Mouse (Mus musculus): ENCODE data around the gene Ess2. TPM values are rescaled to one million over a fixed set of nuclear protein-coding genes. Genes with fewer than 3 reads are reported as not detected.
"Not testable (repeated sequence)": the region's sequence is repeated elsewhere in the genome, so short reads cannot be mapped to it uniquely, and the experiment has no call there.

The Ess2 gene
- 1 to 10 TPM; 6.1 to 6.4 TPM for total RNA-seq (2021)
- long read RNA-seq, experiment 1, transcript Ess2-201 (10 exons, 2,821 nt), result major isoform, 9 of 13 reads
- long read RNA-seq, experiment 1, partial matches to known transcripts, result 1 of 13 reads
- long read RNA-seq, experiment 1, other reads (novel, unspliced or antisense), result 0 of 13 reads
- long read RNA-seq, experiment 2, transcript Ess2-201 (10 exons, 2,821 nt), result major isoform, 7 of 17 reads
- long read RNA-seq, experiment 2, transcript Ess2-205 (10 exons, 2,785 nt), result minor isoform, 5 of 17 reads
- long read RNA-seq, experiment 2, partial matches to known transcripts, result 2 of 17 reads
- long read RNA-seq, experiment 2, other reads (novel, unspliced or antisense), result 3 of 17 reads

DNA sequence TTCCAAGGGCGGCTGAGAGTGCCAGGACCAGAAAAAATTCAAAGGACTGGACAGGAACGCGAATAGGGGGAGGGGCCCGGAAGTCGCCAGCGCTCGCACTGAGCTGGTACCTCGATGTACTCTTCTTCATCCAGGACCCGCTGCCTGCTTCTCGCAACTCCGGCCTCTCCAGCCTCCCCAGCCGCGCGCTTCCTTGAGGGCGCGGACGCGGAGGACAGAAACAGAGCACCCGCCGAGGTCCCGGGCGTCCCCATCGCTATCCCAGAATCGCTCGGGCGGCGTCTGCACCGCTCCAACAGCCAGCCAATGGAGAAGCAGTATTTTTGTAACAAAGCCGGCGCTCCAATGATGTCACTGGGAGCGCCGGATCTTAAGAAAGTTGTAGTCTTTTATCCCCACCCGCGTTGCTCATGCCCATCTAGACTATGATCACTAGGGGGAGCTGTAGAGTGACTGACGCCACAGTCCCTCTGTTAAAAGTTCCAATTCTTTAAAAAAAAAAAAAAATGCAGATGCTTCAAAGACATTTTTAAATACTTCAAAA lies at the start of gene Ess2:
Ess2 (minus strand) TSS at position 297 of the 544 bp plus-strand sequence.
- peak within 1 kb of the TSS; percentile 92 for H3K27ac ChIP-seq
- TF ChIP-seq CTCF (IDR thresholded peaks at IDR 0.05), result peak; percentile 97
- intact Hi-C loops (cut with DNase I), result loop anchor here (1.0 to 10.0 kb wide), 3 partner anchors 75 to 324 kb away; partner anchors contain the start of gene Zdhhc8
- peak within 1 kb of the TSS; percentile 87 for H3K4me3 ChIP-seq
- peak; percentile 91 for DNase-seq

- H3K4me3 ChIP-seq; DNase-seq; H3K27ac ChIP-seq; intact Hi-C loops (cut with DNase I): not testable (repeated sequence)
Measured at GRCm38 (mm10) chr16:17956052-17956638, 45.0 kb upstream of the Ess2 start.

DNA sequence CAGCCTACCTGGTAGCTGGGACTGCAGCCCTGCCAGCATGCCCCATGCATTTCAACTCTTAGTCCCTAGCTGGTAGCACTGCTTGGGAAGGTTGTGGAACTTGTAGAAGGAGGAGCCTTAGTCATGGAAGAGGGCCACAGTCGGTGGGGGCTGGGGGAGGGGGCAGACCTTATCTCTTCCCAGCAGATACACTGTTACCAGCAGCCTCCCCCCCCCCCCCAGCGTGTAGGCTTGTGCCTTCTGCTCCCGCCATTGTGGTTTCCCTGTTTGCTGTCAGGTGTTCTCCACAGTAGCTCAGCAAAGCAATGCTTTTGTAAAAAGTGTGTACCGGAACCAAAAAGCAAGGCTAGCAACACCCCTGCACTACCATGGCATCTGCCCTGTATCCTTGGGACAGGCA lies 40.5 kb upstream of the Ess2 start:
- Histone ChIP-seq H3K27ac (no peak overlapping the region), H3K4me3 (no peak overlapping the region)
- no peak for DNase-seq
- no peak for TF ChIP-seq CTCF (IDR thresholded peaks at IDR 0.05)
- intact Hi-C loops (cut with DNase I), result no loop called here

- intact Hi-C loops (cut with DNase I), result no loop called here
- no peak overlapping the region for H3K4me3 ChIP-seq
- H3K27ac ChIP-seq, result no peak overlapping the region
- no peak for DNase-seq
- no peak for TF ChIP-seq CTCF (IDR thresholded peaks at IDR 0.05)
Measured at GRCm38 (mm10) chr16:17950068-17950467, 38.9 kb upstream of the Ess2 start.

DNA sequence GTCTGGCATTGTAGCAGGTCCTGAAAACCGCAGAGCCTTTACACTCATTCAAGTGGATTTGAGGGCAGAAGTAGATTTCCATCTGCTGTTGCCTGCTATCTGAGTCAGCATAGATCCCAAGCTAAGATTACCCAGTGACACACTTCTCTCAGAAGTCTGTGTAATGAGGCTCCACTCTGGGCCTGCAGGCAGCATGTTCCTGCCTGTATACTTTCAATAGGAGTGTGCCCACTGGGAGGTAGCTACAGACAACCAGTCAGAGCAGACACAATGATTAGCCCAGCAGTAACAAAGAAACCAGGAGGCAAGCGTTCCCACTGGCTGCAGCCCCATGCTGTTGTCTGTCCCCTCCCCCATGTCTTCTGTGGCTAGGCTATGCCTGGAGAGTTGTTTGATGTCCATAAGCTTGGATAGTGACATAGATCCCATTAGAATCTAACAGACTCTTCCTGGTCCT lies 38.3 kb upstream of the Ess2 start:
- intact Hi-C loops (cut with DNase I), result no loop called here
- H3K27ac ChIP-seq, result no peak overlapping the region; the same call in 1 of the 2 replicates
- TF ChIP-seq CTCF (IDR thresholded peaks at IDR 0.05), result no peak
- H3K4me3 ChIP-seq, result no peak overlapping the region
- no peak for DNase-seq

- intact Hi-C loops (cut with DNase I), result no loop called here
- H3K27ac ChIP-seq, result no peak overlapping the region
- DNase-seq, result no peak
- H3K4me3 ChIP-seq, result no peak overlapping the region
- no peak for TF ChIP-seq CTCF (IDR thresholded peaks at IDR 0.05)
Measured at GRCm38 (mm10) chr16:17945081-17945831, 34.1 kb upstream of the Ess2 start.

- intact Hi-C loops (cut with DNase I), result no loop called here
- no peak for TF ChIP-seq CTCF (IDR thresholded peaks at IDR 0.05)
- H3K27ac ChIP-seq, result no peak overlapping the region
Measured at GRCm38 (mm10) chr16:17943466-17943865, 32.3 kb upstream of the Ess2 start.

DNA sequence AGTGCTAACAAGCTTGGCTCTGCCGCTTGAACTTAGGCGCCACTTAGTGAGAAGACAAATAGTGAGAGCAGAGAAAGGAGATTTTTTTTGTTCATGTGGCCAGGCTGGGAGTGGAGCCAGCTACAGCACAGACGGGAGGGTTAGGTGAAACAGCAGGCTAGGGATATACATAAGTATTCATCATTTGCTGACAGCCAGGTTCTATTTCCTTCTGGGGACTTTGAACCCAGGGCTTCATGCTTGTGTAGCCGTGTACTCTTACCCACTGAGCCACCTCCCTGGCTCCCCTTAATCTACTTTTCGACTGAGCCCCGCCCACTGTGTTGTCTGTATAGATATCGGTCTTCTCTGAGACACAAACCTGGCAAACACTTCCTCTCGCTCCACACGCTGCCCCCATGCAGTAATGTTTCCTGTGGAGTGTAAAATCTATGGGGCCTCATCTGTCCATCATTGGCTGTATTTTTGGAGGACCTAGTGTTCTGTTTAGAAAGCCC lies 28.2 kb upstream of the Ess2 start:
- intact Hi-C loops (cut with DNase I), result loop anchor here (5.0 kb wide), 1 partner anchor 82 kb away; no protein-coding TSS in a partner anchor
- no peak for DNase-seq
- Histone ChIP-seq H3K27ac (no peak overlapping the region), H3K4me3 (no peak overlapping the region)
- TF ChIP-seq CTCF (IDR thresholded peaks at IDR 0.05), result no peak

More at GRCm38 (mm10) chr16:17943466-17943865, 32.3 kb upstream of the Ess2 start:
- no peak for DNase-seq
- H3K4me3 ChIP-seq, result no peak overlapping the region

GRCm38 (mm10) chr16:17938821-17939220 lies 27.7 kb upstream of the Ess2 start:
- no peak overlapping the region for H3K4me3 ChIP-seq
- H3K27ac ChIP-seq, result no peak overlapping the region
- peak; percentile 74 for DNase-seq
- TF ChIP-seq CTCF (IDR thresholded peaks at IDR 0.05), result peak; percentile 82
- intact Hi-C loops (cut with DNase I), result loop anchor here (5.0 kb wide), 1 partner anchor 82 kb away; no protein-coding TSS in a partner anchor

- no peak for TF ChIP-seq CTCF (IDR thresholded peaks at IDR 0.05)
- DNase-seq, result no peak
- H3K4me3 ChIP-seq, result no peak overlapping the region
- H3K27ac ChIP-seq, result no peak overlapping the region
- intact Hi-C loops (cut with DNase I), result loop anchor here (5.0 kb wide), 1 partner anchor 81 kb away; no protein-coding TSS in a partner anchor
Measured at GRCm38 (mm10) chr16:17938187-17938586, 27.0 kb upstream of the Ess2 start.

GRCm38 (mm10) chr16:17936776-17937175 lies 25.6 kb upstream of the Ess2 start:
- intact Hi-C loops (cut with DNase I), result loop anchor here (5.0 kb wide), 1 partner anchor 79 kb away; no protein-coding TSS in a partner anchor
- TF ChIP-seq CTCF (IDR thresholded peaks at IDR 0.05), result no peak
- peak; percentile 36 for DNase-seq
- H3K4me3 ChIP-seq, result no peak overlapping the region
- no peak overlapping the region for H3K27ac ChIP-seq

DNA sequence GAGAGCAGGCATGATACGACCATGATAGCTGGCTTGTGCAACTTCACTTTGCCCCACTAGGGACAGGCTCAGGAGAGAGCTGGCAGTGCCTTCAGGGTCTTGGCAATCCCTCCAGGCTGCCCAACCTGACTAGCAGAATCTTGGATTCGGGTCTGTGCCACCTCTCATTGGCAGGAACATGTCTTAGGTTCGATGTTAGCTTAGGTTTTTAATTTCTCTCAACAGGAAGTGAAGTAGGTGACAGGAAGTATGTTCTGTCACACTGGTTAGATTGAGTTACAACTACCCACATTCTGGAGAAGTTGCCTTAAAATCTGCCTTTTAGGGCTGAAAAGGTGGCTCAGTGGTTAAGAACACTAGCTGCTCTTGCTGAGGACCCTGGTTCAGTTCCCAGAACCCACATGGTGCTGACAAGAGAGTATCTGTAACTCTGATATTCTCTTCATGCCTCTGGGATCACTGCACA lies 23.3 kb upstream of the Ess2 start:
- peak; percentile 39 for DNase-seq
- Histone ChIP-seq H3K4me3 (no peak overlapping the region), H3K27ac (no peak overlapping the region)
- TF ChIP-seq CTCF (IDR thresholded peaks at IDR 0.05), result no peak
- intact Hi-C loops (cut with DNase I), result no loop called here
